Mouse (Mus musculus): Measurements from ENCODE around the gene Spag7.

DNA sequence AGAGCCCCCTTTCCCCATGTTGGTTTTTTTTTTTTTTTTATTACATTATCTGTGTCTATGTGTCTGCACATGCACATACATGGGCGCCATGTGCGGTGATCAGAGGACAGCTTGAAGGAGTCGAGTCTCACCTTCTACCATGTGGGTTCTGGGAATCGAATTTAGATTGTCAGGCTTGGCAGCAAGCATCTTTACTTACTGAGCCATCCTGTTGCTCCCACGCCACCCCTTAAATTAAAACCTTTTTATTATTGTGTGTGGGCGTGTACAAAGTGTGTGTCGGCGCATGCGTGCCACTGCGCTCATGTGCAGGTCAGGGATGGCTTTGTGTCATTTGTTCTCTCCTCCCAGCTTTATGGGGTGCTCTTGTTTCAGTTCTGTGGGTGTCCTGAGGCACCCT, 41.8 kb upstream of the Spag7 start:
- TF ChIP-seq TCF12 (IDR thresholded peaks at IDR 0.05; ENCODE audit: insufficient read depth, poor library complexity, severe bottlenecking): no peak
- TF ChIP-seq MAX (IDR thresholded peaks at IDR 0.05; ENCODE audit: low read depth): no peak
- no peak for TF ChIP-seq POLR2A (IDR thresholded peaks at IDR 0.05; ENCODE audit: insufficient read length, low read depth)

Measured in myocyte (in vitro differentiated cells).